Mouse (Mus musculus) right cerebral cortex, postnatal 10 days (tissue): Measurements from ENCODE around the gene Dcpp1.
"Not testable (repeated sequence)": the region's sequence is repeated elsewhere in the genome, so short reads cannot be mapped to it uniquely, and the experiment has no call there.

Source experiments
- DNase-seq, 2 experiments: peaks; one replicate each; pipeline ENCODE4 v3.0.0; 2021; ENCODE audit warnings: low spot score in 2 of 2

Gene Dcpp1

GRCm38 (mm10) chr17:23880576-23880975, at the start of gene Dcpp1, which contains the start of gene Dcpp2:
Gene Dcpp1 (plus strand): TSS chr17:23880876.
Gene Dcpp2 (plus strand): TSS chr17:23880880.
- DNase-seq, result not testable (repeated sequence)

DNA sequence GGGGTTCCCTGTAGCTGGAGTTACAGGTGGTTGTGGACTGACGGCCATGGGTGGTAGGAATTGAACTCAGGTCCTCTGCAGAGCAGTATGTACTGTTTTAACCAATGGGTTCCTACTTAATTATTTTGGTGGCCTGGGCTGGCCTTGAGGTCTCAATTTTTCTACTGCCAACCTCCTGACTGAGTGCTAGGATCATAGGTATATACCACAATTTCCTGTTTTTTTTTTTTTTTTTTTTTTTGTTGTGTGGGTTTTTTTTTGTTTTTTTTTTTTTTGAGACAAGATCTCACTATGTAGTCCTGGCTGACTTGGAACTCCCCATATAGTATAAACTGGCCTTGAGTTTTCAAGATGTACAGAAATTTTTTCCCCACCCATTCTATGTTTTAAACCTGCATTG, 49.5 kb upstream of the Dcpp1 start:
- no peak for DNase-seq

DNA sequence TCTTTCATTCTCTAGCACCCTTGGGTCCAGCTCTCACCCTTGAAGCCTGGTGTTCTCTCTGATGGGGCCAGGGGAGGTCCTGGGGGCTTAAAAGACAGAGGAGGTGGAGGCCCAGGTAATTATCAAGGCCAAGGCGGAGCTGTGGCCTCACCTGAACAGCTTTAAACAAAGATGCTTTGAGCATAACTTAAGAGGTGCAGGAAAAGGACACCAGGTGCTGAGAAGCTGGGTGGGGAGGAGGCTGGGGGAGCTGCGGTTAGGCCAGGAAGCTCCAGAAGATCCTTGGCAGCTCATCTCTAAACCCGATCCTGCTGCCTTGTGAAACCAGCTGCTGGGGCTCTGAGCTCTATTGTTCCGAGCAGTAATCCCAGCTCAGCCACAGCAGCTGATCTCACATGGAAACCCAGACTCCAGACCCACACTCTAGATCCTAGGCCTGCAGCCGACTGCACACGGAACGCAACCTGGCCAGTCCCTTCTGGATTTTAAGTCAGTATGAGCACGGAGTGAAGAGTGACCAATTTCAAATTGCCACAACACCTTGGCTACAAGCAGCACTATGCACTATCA, 44.6 kb upstream of the Dcpp1 start, which contains the start of gene Prss33:
Gene Prss33, minus strand, starts transcription at position 51 of the 570 bp plus-strand sequence.
- DNase-seq, result no peak

GRCm38 (mm10) chr17:23841145-23841544, 39.5 kb upstream of the Dcpp1 start:
- peak; percentile 63 to 72 for DNase-seq

DNA sequence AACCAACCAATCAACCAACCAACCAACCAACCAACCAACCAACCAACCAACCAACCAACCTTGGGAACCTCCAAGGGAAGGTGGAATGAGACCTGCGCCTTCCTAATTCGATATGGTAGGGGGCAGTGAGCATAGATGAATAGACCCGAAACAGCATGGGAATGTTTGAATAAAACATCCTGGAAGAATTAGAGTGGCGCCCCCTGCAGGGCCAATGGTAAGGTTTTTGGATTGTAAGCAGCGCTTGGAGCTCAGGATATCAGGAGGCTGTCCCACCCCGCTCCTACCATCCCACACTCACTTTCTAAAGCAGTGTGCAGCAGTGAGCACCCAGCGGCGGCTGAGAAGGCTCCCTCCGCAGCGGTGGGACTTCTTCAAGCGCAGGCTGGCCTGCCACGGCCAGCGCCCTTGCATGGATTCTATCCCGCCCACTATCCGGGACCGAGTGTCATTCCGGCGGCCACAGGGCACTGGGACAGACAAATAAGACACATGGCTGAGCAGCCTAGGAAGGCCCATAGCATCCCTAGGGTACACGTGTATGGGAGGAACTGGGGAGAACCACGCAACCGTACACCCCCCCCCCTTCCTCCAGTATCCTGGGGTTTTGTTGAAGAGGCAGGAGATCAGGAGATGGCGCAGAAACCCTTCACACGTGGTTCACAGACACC, 37.4 kb upstream of the Dcpp1 start:
- no peak for DNase-seq

- peak; percentile 37 to 54 for DNase-seq
Measured at GRCm38 (mm10) chr17:23843812-23844273, 36.8 kb upstream of the Dcpp1 start, which contains the start of the genes Prss32 and Prss41. Gene Prss32 (plus strand): TSS chr17:23843855. Gene Prss41 (minus strand): TSS chr17:23844172.

GRCm38 (mm10) chr17:23850028-23850427, 30.6 kb upstream of the Dcpp1 start:
- DNase-seq, result no peak

DNA sequence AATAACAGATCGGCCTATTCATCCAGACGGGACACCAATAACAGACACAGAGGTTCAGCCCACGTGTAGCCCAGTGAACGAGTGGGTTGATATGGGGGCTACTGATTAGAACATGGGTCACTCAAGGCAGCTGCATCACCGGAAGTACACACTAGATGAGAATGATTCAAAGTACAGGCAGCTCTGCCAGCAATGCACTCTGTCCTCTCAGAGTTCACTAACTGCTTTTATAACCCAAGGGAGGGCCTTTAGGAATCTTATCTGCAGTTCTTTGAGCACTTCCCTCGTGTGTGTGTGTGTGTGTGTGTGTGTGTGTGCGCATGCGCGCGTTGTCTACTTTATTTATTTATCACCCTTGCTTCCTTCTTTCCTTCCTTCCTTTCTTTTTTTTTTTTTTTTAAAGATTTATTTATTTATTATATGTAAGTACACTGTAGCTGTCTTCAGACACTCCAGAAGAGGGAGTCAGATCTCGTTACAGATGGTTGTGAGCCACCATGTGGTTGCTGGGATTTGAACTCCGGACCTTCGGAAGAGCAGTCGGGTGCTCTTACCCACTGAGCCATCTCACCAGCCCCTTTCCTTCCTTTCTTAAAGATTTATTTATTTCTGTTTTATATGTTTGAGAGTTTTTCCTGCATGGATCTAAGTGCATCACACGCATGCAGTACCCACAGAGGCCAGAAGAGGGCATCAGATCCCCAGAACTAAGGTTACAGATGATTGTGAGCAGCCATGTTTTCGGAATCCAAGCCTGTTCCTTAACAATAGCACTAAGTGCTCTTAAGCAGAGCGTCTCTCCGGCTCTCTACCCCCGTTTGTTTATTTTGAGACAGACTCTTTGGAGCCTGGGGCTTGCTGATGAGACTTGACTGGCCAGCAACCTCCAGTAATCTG, 29.6 kb upstream of the Dcpp1 start:
- peak; percentile 67 to 74 for DNase-seq

- peak in 1 of 2 experiments; percentile 60 for DNase-seq
Measured at GRCm38 (mm10) chr17:23853292-23853691, 27.4 kb upstream of the Dcpp1 start.

- no peak for DNase-seq
Measured at GRCm38 (mm10) chr17:23854229-23854765, 26.4 kb upstream of the Dcpp1 start.

DNA sequence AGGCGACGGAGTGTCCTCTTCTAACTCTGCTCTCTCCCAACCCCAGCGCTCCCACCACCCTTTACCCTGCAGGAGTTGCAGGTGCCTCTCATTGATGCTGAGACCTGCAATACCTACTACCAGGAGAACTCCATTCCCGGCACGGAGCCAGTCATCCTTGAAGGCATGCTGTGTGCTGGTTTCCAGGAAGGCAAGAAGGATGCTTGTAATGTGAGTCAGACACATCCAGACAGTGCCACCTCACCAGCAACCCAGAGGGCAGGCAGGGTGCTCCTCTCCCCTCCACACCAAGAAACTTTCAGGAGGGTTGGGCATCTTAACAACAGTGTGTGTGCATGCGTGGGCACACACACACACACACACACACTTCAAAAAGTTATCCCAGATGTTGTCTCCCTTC, 23.5 kb upstream of the Dcpp1 start:
- no peak for DNase-seq

DNA sequence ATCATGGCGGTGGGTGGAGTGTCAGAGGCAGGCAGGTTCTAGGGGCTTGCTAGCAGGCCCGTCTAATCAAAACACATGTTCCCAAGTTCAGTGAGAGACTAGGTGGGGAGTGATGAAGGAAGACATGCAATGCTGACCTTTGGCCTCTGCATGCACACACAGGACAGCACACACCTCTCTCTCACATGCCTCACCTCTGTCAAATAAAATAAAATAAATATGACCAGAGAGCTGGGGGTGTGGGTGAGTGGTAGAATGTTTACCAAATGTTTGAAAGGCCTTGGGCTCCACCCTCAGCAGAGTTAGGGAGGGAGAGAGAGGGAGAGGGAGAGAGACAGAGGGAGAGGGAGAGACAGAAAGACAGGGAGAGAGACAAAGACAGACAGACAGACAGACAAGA, 22.8 kb upstream of the Dcpp1 start:
- no peak for DNase-seq

DNA sequence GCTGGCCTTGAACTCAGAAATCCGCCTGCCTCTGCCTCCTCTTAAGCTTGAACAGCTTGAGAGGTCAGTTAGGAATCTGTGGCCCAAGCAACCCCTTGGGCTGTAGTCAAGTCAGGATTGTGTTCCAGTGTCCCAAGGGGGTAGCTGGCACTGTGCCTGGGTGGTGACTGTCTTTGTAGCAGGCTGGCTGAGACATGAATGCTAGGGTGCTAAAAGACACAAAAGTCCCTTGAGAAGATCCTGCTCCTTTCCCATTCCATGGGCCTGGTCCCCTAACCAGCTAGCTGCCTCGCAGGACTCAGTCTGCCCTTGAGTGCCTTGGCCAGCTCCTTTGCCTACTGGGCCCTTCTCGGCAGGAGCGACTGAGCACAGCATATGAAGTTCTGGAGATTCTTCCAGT, 17.8 kb upstream of the Dcpp1 start:
- no peak for DNase-seq

DNA sequence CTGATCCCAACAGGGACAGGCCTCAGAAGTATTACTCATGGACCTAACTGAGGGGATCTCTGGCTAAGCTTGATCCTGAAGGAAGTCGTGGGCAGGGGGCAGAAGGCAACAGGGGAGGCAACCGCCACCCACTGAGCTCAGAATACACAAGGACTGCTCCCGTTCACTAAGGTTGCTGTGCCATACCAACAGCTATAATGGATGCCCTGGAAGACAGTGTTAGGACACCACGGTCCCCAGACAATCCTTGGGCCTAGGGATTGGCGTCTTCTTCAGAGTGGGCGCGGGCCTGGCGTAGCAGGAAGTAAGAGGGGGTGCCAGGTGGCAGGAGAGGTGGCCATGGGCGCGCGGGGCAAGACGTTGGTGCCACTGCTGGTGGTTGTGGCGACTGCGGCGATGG, 12.9 kb upstream of the Dcpp1 start, which contains the start of gene Prss21:
Gene Prss21, plus strand, starts transcription at position 301 of the 400 bp plus-strand sequence.
- no peak for DNase-seq

GRCm38 (mm10) chr17:23868513-23868912, 12.2 kb upstream of the Dcpp1 start:
- DNase-seq, result no peak

GRCm38 (mm10) chr17:23873884-23874856, 6.5 kb upstream of the Dcpp1 start:
- DNase-seq, result peak in 1 of 2 experiments; percentile 47

DNA sequence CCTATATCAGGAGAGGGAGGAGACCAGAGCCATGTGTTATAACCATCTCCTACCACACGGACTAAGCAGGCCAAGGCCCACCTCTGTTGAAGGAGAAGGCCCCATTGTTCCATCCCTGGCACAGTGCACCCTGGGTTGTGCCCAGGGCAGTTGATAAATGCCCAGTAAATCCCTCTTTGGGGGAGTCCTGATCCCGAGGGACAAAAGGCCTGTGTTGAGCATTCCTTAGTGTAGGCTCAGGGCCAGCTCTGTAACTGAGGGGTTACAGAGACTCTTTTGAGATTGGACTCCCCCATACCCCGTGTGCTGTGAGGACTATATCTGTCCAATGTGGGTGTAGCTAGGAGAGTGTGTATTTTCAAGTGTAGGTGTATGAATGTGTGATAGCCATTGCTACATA, 3.9 kb upstream of the Dcpp1 start:
- DNase-seq, result peak; percentile 68 to 69

GRCm38 (mm10) chr17:23877166-23877565, 3.5 kb upstream of the Dcpp1 start:
- DNase-seq, result peak; percentile 43 to 58

- not testable (repeated sequence) for DNase-seq
Measured at GRCm38 (mm10) chr17:23917158-23917557, 36.5 kb downstream of the Dcpp1 start, which contains the start of gene Dcpp3. Gene Dcpp3 (plus strand): TSS chr17:23917458.

DNA sequence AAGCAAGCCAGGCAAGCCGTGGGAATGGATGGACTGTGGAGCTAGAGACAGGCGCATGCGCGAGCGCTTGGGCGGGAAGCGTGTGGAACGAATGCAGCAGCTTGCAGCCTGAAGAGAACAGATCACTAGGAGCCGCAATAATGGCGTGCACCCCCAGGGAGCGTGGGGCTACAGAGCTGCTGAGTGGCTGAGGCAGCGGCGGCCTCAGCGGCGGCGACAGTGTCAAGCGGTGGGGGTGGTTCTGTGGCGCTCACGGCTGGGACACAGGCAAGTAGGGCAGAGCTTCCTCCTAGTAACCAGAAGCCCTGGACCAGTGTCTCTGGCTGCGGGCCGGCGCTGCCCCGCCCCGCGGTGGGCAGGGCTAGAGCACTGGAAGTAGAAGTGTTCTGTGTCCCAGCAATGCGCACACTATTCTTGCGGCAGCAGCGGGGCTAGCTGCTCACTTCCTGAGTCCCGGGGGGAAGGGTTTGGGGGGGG, 43.9 kb downstream of the Dcpp1 start:
- DNase-seq, result peak; percentile 93
